Mouse (Mus musculus) left cerebral cortex, adult 11 months (tissue): ENCODE data around the gene Vps26c.

Source experiments
- DNase-seq: peaks from one replicate; pipeline ENCODE4 v3.0.0; 2022; ENCODE audit warnings: low spot score

Gene Vps26c

GRCm38 (mm10) chr16:94526344-94527151 lies at the start of gene Vps26c:
Gene Vps26c, minus strand, starts transcription at chr16:94526830.
- DNase-seq = peak; percentile 95

- no peak for DNase-seq
Measured at GRCm38 (mm10) chr16:94575757-94576156, 49.1 kb upstream of the Vps26c start.

GRCm38 (mm10) chr16:94574718-94575094 lies 48.1 kb upstream of the Vps26c start:
- DNase-seq = no peak

- DNase-seq = no peak
Measured at GRCm38 (mm10) chr16:94574025-94574717, 47.5 kb upstream of the Vps26c start.

GRCm38 (mm10) chr16:94572422-94572821 lies 45.8 kb upstream of the Vps26c start:
- no peak for DNase-seq

GRCm38 (mm10) chr16:94571111-94571993 lies 44.7 kb upstream of the Vps26c start:
- DNase-seq = no peak

GRCm38 (mm10) chr16:94570361-94571041 lies 43.9 kb upstream of the Vps26c start:
- DNase-seq = no peak

- peak; percentile 97 for DNase-seq
Measured at GRCm38 (mm10) chr16:94569229-94570176, 42.9 kb upstream of the Vps26c start, which contains the start of gene Dyrk1a. Gene Dyrk1a, plus strand, starts transcription at chr16:94570010.

- DNase-seq = peak; percentile 68
Measured at GRCm38 (mm10) chr16:94568335-94569228, 42.0 kb upstream of the Vps26c start.

- no peak for DNase-seq
Measured at GRCm38 (mm10) chr16:94567751-94568150, 41.1 kb upstream of the Vps26c start.

GRCm38 (mm10) chr16:94566834-94567585 lies 40.4 kb upstream of the Vps26c start:
- no peak for DNase-seq

- DNase-seq = no peak
Measured at GRCm38 (mm10) chr16:94566124-94566523, 39.5 kb upstream of the Vps26c start.

GRCm38 (mm10) chr16:94560618-94561017 lies 34.0 kb upstream of the Vps26c start:
- no peak for DNase-seq

- DNase-seq = no peak
Measured at GRCm38 (mm10) chr16:94559782-94560181, 33.2 kb upstream of the Vps26c start.

GRCm38 (mm10) chr16:94559282-94559681 lies 32.7 kb upstream of the Vps26c start:
- DNase-seq = no peak

- DNase-seq = no peak
Measured at GRCm38 (mm10) chr16:94556228-94556627, 29.6 kb upstream of the Vps26c start.

- no peak for DNase-seq
Measured at GRCm38 (mm10) chr16:94555346-94555745, 28.7 kb upstream of the Vps26c start.

GRCm38 (mm10) chr16:94551934-94552333 lies 25.3 kb upstream of the Vps26c start:
- no peak for DNase-seq

- DNase-seq = no peak
Measured at GRCm38 (mm10) chr16:94549813-94550212, 23.2 kb upstream of the Vps26c start.
